21 mouse cellular contexts compared by ENCODE assay signal in genomic region chr17:79457636-79458035, GRCm38 (mm10).
DNase-seq lines count a peak whose midpoint lies in the region; ATAC-seq lines count a peak whose summit lies in the region.
"Had no signal": no experiment of that assay in that cellular context is flagged by ENCODE, and none has a peak within 500 bp of the region (broad histone marks: within the 10 kb centered on the region; RNA-seq: fewer than 3 reads in every experiment).

No protein-coding gene starts in this region.

- peak; percentile 55 for DNase-seq in kidney, adult 11 months
- peak; percentile 70 for DNase-seq in embryo, embryonic 9.5 days (ENCODE audit: extremely low spot score)
- peak; percentile 49 for DNase-seq in limb, embryonic 10.5 days (ENCODE audit: low spot score)
- DNase-seq in heart, postnatal 10 days: no peak
- no peak for DNase-seq in c-Kit-positive CD71-positive TER-119-positive erythroid progenitor cells, embryonic 14.5 days (ENCODE audit: low spot score)
- no peak for DNase-seq in layer of hippocampus, postnatal 14 days (ENCODE audit: low spot score in 2 of 2)
- DNase-seq: adrenal gland, postnatal 36 days; cerebellum, adult 2 months; heart, adult 18-20 months; heart, postnatal 4 days; layer of hippocampus, postnatal 36 days; liver; liver, postnatal 0 days; lung, postnatal 10 days; right cerebral cortex, adult 18-20 months; thymus, postnatal 25 days had no signal

- H3K36me3 ChIP-seq in kidney, embryonic 16.5 days (ENCODE audit: insufficient read depth, low read length): no peaks in the 10 kb centered on the region
- H3K36me3 ChIP-seq in kidney, embryonic 15.5 days: no peaks in the 10 kb centered on the region
- no peaks in the 10 kb centered on the region for H3K36me3 ChIP-seq in limb, embryonic 10.5 days
- H3K36me3 ChIP-seq: midbrain, embryonic 15.5 days had no signal

- ATAC-seq in kidney, embryonic 16.5 days (ENCODE audit: low FRiP score, low TSS enrichment): no peak
- ATAC-seq in kidney, embryonic 15.5 days (replicated peaks; ENCODE audit: low FRiP score): 0 out of 2 replicates have a peak, but pooled peaks have one; percentile 48
- ATAC-seq: forebrain, embryonic 16.5 days; liver, postnatal 0 days; midbrain, embryonic 15.5 days had no signal

- H3K4me3 ChIP-seq in kidney, embryonic 16.5 days (ENCODE audit: low read length): no peak overlapping the region
- H3K4me3 ChIP-seq in kidney, embryonic 15.5 days (replicated peaks): no peak overlapping the region
- no peak overlapping the region for H3K4me3 ChIP-seq in limb, embryonic 10.5 days
- H3K4me3 ChIP-seq: midbrain, embryonic 15.5 days had no signal

- intact Hi-C loops in heart, postnatal 10 days (cut with DNase I): no loop called here

- no peak overlapping the region for H3K27ac ChIP-seq in kidney, embryonic 16.5 days (ENCODE audit: low read length)
- H3K27ac ChIP-seq in kidney, embryonic 15.5 days: no peak overlapping the region
- peak overlapping the region; percentile 47; the same call in 1 of the 2 replicates for H3K27ac ChIP-seq in limb, embryonic 10.5 days
- H3K27ac ChIP-seq: midbrain, embryonic 15.5 days had no signal

- H3K9ac ChIP-seq in kidney, embryonic 16.5 days (replicated peaks; ENCODE audit: low read length): no peak overlapping the region
- no peak overlapping the region for H3K9ac ChIP-seq in kidney, embryonic 15.5 days
- H3K9ac ChIP-seq: liver, postnatal 0 days; midbrain, embryonic 15.5 days had no signal

- H3K4me1 ChIP-seq in kidney, embryonic 16.5 days (ENCODE audit: insufficient read depth, low read length): peaks cover 11% of the 10 kb centered on the region; the same call in 1 of the 2 replicates
- H3K4me1 ChIP-seq in kidney, embryonic 15.5 days: peaks cover 13% of the 10 kb centered on the region
- H3K4me1 ChIP-seq in limb, embryonic 10.5 days: peaks cover 49% of the 10 kb centered on the region
- H3K4me1 ChIP-seq: midbrain, embryonic 15.5 days had no signal

- WGBS in kidney, embryonic 16.5 days: 23% methylated on average over 5 of the region's 5 CpGs
- 18% methylated on average over 5 of the region's 5 CpGs for WGBS in kidney, embryonic 15.5 days
- WGBS in limb, embryonic 10.5 days: 3% methylated on average over 5 of the region's 5 CpGs

- H3K4me2 ChIP-seq in kidney, embryonic 16.5 days (replicated peaks; ENCODE audit: low read depth, low read length): no peak overlapping the region
- H3K4me2 ChIP-seq in kidney, embryonic 15.5 days: no peak overlapping the region
- H3K4me2 ChIP-seq: midbrain, embryonic 15.5 days had no signal

- H3K9me3 ChIP-seq in kidney, embryonic 16.5 days (ENCODE audit: low read length): no peaks in the 10 kb centered on the region
- H3K9me3 ChIP-seq in kidney, embryonic 15.5 days (replicated peaks): no peaks in the 10 kb centered on the region
- no peaks in the 10 kb centered on the region for H3K9me3 ChIP-seq in limb, embryonic 10.5 days (replicated peaks)
- H3K9me3 ChIP-seq: midbrain, embryonic 15.5 days had no signal

- no peaks in the 10 kb centered on the region for H3K27me3 ChIP-seq in kidney, embryonic 16.5 days (ENCODE audit: insufficient read depth, low read length)
- no peaks in the 10 kb centered on the region for H3K27me3 ChIP-seq in kidney, embryonic 15.5 days
- no peaks in the 10 kb centered on the region for H3K27me3 ChIP-seq in limb, embryonic 10.5 days (ENCODE audit: low read depth, poor library complexity, severe bottlenecking)
- H3K27me3 ChIP-seq: CH12.LX; midbrain, embryonic 15.5 days had no signal

Comparison
In these comparisons a context has a peak if more than half of its experiments do, and no peak if none do; other contexts are left out.
1. DNase-seq: peak in kidney, adult 11 months (single experiment), embryo, embryonic 9.5 days (single experiment) and limb, embryonic 10.5 days (single experiment); none in heart, postnatal 10 days (0 of 2), c-Kit-positive CD71-positive TER-119-positive erythroid progenitor cells, embryonic 14.5 days (single experiment) and layer of hippocampus, postnatal 14 days (0 of 2).